Mouse (Mus musculus): Measurements from ENCODE around the gene Zfp189.
A peak's percentile ranks its signal among the peaks of the same experiment; 100 is the strongest.

Gene Zfp189

DNA sequence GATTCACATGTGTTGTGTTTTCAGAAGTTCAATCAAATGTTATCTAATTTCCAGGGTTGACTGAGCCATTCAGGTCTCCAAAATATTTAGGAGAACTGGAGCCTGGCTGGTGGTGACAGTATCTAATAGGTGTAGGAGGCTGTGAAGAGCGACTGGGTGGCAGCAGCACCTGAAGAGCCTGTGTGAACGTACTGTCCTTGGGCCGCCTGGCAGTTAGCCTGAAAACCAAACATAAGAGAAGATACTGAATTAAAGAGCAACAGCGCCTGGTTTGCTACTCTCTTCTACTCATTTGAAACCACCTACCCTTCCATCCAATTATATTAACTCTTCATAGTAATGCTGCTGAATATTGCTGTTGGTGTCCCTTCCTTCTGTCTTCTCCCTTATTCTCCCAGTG is 15.7 kb downstream of the Zfp189 start:
- DNase-seq (ENCODE audit: low spot score in 2 of 2), result no peak

DNA sequence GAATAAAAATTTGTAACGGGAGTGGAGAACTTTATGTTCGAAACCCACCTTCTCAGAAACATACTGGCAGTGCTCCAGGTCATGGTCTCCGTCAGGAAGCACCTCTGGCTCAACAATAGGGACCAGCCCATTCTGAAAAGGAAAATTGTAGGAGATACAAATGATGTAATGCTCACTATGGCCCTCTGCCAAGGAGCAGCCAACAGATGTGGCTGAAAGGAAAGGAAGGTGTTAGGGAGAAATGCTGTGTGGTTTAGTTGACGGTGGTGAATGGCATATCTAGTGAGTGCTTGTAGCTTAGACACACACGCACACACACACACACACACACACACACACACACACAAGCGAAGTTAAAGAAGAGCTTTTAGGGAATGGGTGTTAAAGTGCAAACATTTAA is 18.7 kb downstream of the Zfp189 start:
- no peak for DNase-seq (ENCODE audit: low spot score in 2 of 2)

DNA sequence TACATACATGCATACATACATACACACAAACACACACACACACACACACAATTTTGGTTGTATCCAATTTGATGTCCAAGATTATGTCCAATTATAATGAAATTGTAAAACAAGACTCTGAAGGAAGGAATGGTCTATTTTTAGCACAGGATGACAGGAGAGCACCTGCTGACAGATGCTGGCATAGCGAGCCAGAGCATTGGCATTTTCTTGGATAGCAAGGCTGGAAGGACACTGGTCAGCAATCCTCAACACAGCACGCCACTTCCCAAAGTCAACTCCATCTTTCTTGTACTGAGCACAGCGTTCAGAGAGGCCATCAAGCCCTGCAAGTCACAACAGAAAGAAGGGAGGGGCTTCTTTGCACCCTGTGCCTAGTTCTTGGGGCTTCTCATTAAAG is 20.0 kb downstream of the Zfp189 start:
- DNase-seq (ENCODE audit: low spot score in 2 of 2), result no peak

DNA sequence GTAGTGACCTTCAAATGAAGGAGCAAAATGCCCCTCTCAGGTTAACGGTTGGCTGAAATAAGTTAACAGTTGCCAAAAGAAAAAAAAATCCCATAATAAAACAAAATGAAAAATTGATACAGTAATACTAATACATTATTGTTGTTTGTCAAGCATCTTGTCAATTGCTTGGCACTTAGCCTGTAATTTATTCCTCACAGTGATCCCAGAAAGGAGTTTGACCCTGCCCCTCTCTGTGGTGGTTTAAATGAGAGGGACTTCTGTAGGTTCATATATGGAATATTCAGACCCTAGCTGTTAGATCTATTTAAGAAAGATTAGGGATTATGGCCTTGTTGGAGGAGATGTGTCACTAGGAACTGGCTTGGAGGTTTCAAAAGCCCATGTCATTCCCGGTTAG is 25.1 kb downstream of the Zfp189 start:
- DNase-seq (ENCODE audit: low spot score in 2 of 2), result no peak

- no peak for DNase-seq (ENCODE audit: low spot score in 2 of 2)
These were observed 26.0 kb downstream of the Zfp189 start for GRCm38 (mm10) chr4:49546873-49547543.

- DNase-seq (ENCODE audit: low spot score in 2 of 2), result no peak
These were observed 26.7 kb downstream of the Zfp189 start for GRCm38 (mm10) chr4:49547544-49548219.

GRCm38 (mm10) chr4:49549383-49549782 is 28.4 kb downstream of the Zfp189 start, which contains the start of gene Aldob:
Aldob (minus strand) TSS chr4:49549546.
- no peak for DNase-seq (ENCODE audit: low spot score in 2 of 2)

- no peak for DNase-seq (ENCODE audit: low spot score in 2 of 2)
These were observed 32.4 kb downstream of the Zfp189 start for GRCm38 (mm10) chr4:49553380-49553779.

DNA sequence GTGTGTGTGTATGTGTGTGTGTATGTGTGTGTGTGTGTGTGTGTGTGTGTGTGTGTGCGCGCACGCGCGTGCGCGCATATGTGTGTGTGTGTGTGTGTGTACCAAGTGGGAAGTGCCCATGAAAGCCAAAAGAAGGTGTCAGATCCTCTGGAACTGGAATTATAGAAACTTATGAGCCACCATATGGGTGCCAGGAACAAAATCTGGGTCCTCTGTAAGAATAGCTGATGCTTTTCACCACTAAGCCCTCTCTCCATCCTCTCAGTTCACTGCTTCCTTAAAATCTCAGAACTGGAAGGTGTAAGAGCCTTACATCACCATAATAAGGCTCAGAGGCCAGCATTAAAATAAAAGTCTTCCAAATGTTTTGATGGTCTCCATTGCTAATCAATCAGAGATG is 36.4 kb downstream of the Zfp189 start:
- DNase-seq (ENCODE audit: low spot score in 2 of 2), result peak in 1 of 2 experiments; percentile 31

- no peak for DNase-seq (ENCODE audit: low spot score in 2 of 2)
These were observed 37.2 kb downstream of the Zfp189 start for GRCm38 (mm10) chr4:49558181-49558580.

DNA sequence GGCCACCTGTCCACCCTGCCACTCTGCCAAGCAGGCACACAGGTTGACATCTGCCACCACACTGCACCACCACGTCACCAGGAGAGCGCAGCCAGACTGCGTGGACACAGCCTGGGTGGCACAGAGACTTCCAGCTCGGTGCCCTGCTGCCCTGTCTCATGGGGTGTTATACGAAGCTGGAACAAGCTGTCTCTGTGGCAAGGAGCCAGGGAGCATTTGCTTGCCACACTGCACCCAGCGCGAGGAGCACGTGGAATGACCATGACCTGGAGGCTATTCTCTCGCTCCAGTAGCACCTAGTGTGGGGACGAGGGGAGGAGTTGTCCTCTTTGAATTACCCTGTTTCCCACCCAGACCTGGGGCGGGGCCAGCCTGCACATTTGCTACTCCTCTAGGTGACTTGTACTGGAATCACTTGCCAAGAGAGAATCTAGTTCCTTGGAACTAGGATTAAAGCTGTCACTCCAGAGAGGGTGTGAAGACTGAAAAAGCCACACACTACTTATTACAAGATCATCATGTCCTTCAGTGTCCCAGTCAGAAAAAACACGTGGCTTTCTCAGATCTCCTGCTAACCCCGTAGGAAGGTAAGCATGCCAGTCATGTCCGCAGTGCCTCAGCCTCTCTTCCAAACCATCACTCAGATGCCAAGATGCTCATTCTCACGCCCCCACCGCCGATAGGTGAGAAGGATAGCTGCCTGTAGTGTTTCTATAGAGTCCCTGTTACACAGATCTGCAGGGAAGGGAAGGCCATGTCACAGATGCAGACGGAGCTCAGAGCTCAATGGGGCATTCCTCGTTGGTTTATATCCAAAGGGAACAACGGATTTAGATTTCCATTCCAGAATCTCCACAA is 39.2 kb downstream of the Zfp189 start:
- DNase-seq (ENCODE audit: low spot score in 2 of 2), result peak; percentile 37 to 50

DNA sequence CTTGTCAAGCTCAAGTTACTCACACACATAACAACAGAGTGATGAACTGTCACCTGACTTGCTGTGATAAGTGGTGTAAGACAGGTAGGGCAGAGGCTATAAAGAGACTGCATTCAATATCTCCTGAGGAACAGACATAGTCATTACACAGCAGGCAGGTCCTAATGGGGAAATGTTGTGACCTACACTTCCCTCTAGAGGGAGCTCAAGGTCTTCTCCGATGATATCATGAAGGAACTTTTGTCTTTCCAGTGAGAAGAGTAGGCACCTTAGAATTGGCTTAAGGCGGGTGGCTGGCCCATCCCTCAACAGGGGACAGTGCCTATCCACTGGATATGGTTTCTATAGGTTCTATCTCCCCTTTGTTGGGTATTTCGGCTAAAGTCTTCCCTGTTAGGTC is 46.6 kb downstream of the Zfp189 start:
- DNase-seq (ENCODE audit: low spot score in 2 of 2), result peak; percentile 69 to 72

DNA sequence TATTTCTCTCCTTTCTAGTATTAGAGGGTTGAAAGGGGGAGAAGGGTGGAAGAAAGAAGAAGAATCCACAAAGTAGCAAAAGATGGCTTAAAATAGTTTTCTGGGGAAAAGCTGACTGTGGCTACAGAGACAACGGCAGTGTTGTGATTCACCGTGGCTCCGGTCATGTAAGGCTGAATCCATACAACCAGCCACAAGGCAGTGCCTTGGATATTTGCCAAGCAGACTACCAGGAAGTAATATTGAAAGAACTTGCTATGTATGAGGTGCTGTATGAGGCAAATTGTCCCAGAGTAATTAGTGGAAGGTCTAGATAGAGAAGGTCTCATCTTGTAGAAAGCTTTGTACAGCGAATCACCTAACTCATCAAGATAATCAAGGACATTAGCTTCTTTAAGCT is 51.2 kb downstream of the Zfp189 start:
- DNase-seq (ENCODE audit: low spot score in 2 of 2), result no peak
